Mouse (Mus musculus) neural tube, embryonic 14.5 days (tissue): Measurements from ENCODE around the gene Npas3. TPM values are rescaled to one million over a fixed set of nuclear protein-coding genes. Genes with fewer than 3 reads are reported as not detected.

Experiments used
- ATAC-seq: fragments of 200-750 bp; cut with Nextera tagmentation; 2 replicates; pipeline ENCODE4 v1.8.0; 2017; ENCODE audit warnings: low read depth, mild to moderate bottlenecking, moderate TSS enrichment, moderate library complexity
- H3K27ac ChIP-seq: fragments of 300-500 bp; sonication (generic); 2 replicates; pipeline ENCODE4 v1.5.1; 2014; ENCODE audit warnings: low read depth, mild to moderate bottlenecking, control low read depth, low read length, moderate library complexity, mixed read lengths
- H3K27me3 ChIP-seq: fragments of 300-500 bp; sonication (generic); 2 replicates; pipeline ENCODE4 v1.6.1; 2014; ENCODE audit warnings: low read length; ENCODE audit not compliant: control insufficient read depth, insufficient read depth
- H3K36me3 ChIP-seq: fragments of 300-500 bp; sonication (generic); 2 replicates; pipeline ENCODE4 v1.6.1; 2014; ENCODE audit warnings: low read length, mixed read lengths; ENCODE audit not compliant: control insufficient read depth, insufficient read depth
- H3K4me1 ChIP-seq: fragments of 300-500 bp; sonication (generic); 2 replicates; pipeline ENCODE4 v1.6.1; 2014; ENCODE audit warnings: low read length; ENCODE audit not compliant: control insufficient read depth, insufficient read depth
- H3K4me2 ChIP-seq: fragments of 300-500 bp; sonication (generic); 2 replicates; pipeline ENCODE4 v1.6.1; 2014; ENCODE audit warnings: mild to moderate bottlenecking, low read depth, low read length, control low read depth
- H3K4me3 ChIP-seq: fragments of 300-500 bp; sonication (generic); 2 replicates; pipeline ENCODE4 v1.5.1; 2014; ENCODE audit warnings: low read depth, low read length, control low read depth, mixed read lengths
- H3K9ac ChIP-seq: fragments of 300-500 bp; sonication (generic); replicated peaks from 2 replicates; pipeline ENCODE4 v1.6.1; 2014; ENCODE audit warnings: low read depth, mild to moderate bottlenecking, control low read depth, low read length, mixed read lengths
- H3K9me3 ChIP-seq: fragments of 300-500 bp; sonication (generic); 2 replicates; pipeline ENCODE4 v1.6.1; 2016; ENCODE audit warnings: low read length; ENCODE audit not compliant: control insufficient read depth
- WGBS: fragments of 180-500 bp; shearing (Covaris S2); extraction: QIAGEN DNeasy Blood & Tissue Kit; methylation state at CpG from one replicate; pipeline ENCODE4 v1.1.7; 2014; 5-methylcytosine and 5-hydroxymethylcytosine counted together
- polyA plus RNA-seq: library from polyadenylated mRNA; unstranded; fragments of >200 nt; fragmentation: Nextera tagmentation; extraction: Ambion mirVana; gene quantifications from 2 replicates; pipeline ENCODE4 v1.2.1, GENCODE M21; 2014

Gene Npas3
- polyA plus RNA-seq, 1 experiment from 2014 or later, result 29.1 TPM

DNA sequence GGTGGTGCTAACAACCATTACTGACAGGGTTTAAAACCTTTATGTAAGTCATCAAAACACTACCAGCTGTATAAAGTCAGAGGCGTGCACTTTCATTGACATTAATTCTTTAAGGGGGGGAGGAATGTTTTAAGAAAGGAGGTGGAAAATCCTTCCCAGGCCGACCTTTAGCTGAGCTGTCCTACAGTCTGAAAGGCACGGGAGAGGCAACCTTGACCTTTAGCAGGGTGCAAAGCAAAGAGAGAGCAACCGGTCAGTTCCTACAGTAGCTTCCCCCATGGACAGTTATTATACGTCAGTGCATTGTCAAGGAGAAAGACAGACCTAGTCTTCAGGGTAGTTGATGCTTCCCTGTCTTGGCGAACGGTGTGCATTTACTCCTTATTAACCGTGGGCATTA lies 756.1 kb downstream of the Npas3 start:
- ATAC-seq, result no peak
- no peaks in the 10 kb centered on the region for H3K27me3 ChIP-seq
- H3K4me3 ChIP-seq, result no peak overlapping the region
- no peak overlapping the region for H3K9ac ChIP-seq
- no peak overlapping the region for H3K4me2 ChIP-seq
- 70% methylated on average over 8 of the region's 8 CpGs for WGBS
- H3K9me3 ChIP-seq, result no peaks in the 10 kb centered on the region
- H3K4me1 ChIP-seq, result no peaks in the 10 kb centered on the region
- no peaks in the 10 kb centered on the region for H3K36me3 ChIP-seq
- no peak overlapping the region for H3K27ac ChIP-seq

DNA sequence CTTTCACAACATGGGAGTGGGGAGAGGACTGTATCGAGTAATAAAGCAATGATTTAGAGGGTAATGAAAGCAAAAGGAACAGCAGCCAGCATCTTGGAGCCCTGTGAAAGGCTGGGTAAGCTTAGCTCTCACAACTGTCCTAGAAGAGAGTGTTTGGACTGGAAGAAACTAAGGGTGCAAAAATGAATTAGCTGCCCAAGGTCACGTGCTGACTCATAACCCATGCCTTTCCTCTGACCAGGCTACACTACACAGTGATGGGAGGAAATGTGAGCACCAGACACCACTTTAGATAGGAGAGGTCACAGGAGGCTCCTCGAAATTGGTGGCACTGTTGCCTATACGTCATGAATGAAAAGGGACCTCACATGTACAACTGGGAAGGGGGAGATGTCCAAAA lies 757.1 kb downstream of the Npas3 start:
- WGBS, result 89% methylated on average over 4 of the region's 4 CpGs
- Histone ChIP-seq H3K27ac (no peak overlapping the region), H3K9me3 (no peaks in the 10 kb centered on the region), H3K9ac (no peak overlapping the region), H3K4me3 (no peak overlapping the region), H3K27me3 (no peaks in the 10 kb centered on the region), H3K4me1 (no peaks in the 10 kb centered on the region), H3K4me2 (no peak overlapping the region), H3K36me3 (no peaks in the 10 kb centered on the region)
- no peak for ATAC-seq

DNA sequence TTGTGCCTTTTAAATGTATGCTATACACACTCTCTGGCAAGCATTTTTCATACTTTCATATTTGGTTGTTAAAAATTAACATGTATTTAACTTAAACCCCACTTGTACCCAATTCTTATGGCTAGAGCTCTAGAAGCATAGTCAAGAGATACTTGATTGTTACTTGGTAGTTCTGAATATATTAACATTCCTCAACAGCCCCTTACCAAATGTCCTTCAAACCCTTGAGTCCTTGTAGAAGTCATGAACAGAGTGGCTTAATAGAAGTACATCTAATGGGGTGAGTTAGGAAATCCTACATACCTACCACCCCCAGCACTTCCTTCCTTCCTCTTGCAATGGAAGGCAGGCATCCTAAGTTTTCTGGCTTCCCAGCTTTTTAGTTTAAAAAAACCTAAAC lies 766.8 kb downstream of the Npas3 start:
- Histone ChIP-seq H3K27me3 (no peaks in the 10 kb centered on the region), H3K4me3 (no peak overlapping the region), H3K36me3 (no peaks in the 10 kb centered on the region), H3K9ac (no peak overlapping the region), H3K4me2 (no peak overlapping the region), H3K9me3 (no peaks in the 10 kb centered on the region), H3K27ac (no peak overlapping the region), H3K4me1 (no peaks in the 10 kb centered on the region)
- no peak for ATAC-seq

DNA sequence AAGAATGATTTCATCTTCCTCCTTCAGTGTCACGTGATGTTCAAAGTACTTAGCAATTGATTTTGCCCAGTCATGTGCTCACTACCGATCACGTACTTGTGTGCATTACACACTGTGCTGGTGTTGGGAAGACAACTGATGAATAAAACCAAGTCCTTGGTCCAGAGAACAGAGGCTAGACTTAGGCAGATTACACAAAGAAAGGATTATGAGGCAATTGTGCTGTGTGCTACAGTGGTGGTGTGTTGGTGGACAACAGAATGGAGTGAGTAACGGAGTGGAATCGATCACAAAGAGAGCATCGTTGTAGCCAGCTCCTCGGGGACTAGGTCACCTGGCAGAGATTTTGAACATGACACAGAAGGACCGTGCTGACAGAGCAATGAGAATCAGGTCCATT lies 769.5 kb downstream of the Npas3 start:
- 84% methylated on average over 8 of the region's 8 CpGs for WGBS
- Histone ChIP-seq H3K9me3 (no peaks in the 10 kb centered on the region), H3K36me3 (no peaks in the 10 kb centered on the region), H3K4me3 (no peak overlapping the region), H3K4me1 (no peaks in the 10 kb centered on the region), H3K4me2 (no peak overlapping the region), H3K27ac (no peak overlapping the region), H3K9ac (no peak overlapping the region), H3K27me3 (no peaks in the 10 kb centered on the region)
- ATAC-seq, result no peak

DNA sequence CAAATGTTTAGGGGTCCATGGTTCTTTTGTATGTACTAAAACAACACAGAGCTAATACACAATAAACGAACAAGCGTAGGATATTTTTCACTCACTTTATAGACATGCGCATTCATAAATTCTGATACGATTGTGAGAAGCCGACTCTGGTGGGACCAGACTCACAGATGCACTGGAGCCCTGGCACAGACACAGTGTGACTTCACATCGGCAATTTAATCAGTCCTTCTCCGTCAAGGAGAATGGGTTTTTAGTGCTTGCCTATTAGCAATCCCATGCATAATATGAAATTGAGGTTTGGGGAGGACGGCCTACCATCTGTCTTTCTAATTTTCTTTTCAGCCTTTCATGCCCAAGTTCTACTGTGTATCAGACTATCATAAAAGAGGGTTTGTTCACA lies 771.5 kb downstream of the Npas3 start:
- 68% methylated on average over 8 of the region's 8 CpGs for WGBS
- no peak overlapping the region for H3K4me3 ChIP-seq
- H3K4me1 ChIP-seq, result no peaks in the 10 kb centered on the region
- no peak overlapping the region for H3K4me2 ChIP-seq
- H3K9ac ChIP-seq, result no peak overlapping the region
- H3K36me3 ChIP-seq, result no peaks in the 10 kb centered on the region
- no peak overlapping the region for H3K27ac ChIP-seq
- no peak for ATAC-seq
- H3K27me3 ChIP-seq, result no peaks in the 10 kb centered on the region
- no peaks in the 10 kb centered on the region for H3K9me3 ChIP-seq

DNA sequence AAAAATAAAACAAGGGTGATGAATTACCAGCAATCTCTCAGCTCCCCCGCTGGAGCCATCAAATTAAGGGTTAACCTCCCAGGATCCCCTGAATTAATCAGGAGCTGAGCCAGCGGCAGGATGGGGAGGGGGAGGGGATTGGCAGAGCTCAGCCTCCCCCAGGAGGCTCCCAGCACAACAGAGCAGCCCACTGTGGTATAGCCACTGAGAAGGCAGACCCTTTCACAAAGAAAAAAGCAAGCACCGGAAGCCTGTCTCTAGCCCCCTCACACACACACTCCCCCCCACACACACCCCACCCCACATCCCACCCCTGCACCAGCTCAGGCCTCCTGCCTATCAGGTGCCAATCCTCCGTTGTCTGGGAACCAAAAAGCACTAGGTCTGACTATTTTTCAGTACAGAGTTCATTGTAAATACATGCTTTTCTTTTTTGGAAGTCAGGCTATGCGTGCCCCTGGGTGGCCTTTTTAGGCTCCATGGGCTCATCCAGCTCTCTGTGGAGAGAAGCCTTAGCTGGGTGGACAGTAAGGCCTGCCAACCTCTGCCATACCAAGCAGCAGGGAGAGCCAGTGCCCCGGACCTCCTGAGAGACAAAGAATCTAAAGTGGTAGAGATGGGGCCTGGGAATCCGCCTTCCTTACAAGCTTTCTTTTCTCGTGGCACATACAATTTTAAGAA lies 786.3 kb downstream of the Npas3 start:
- Histone ChIP-seq H3K4me1 (peaks cover 14% of the 10 kb centered on the region; the same call in 1 of the 2 replicates), H3K4me2 (no peak overlapping the region), H3K9me3 (no peaks in the 10 kb centered on the region), H3K9ac (no peak overlapping the region), H3K27ac (peak overlapping the region; percentile 58; the same call in 1 of the 2 replicates), H3K27me3 (no peaks in the 10 kb centered on the region), H3K4me3 (no peak overlapping the region), H3K36me3 (no peaks in the 10 kb centered on the region)
- ATAC-seq, result peak; percentile 96
- 13% methylated on average over 8 of the region's 8 CpGs for WGBS

DNA sequence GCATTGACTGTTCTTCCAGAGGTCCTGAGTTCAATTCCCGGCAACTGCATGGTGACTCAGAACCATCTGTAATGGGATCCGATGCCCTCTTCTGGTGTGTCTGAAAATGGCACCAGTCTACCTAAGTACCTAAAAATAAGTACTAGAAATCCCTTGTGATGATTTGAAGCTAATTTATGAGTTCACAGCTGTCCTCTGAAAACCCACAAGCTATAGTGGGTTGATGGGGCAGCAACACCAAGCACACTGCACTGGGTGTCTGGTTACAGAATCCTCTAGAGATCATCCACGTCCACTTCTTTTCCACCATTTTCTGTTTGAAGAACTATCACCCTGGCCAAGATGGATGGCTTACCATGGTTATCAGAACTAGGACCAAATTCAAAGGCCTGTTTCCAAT lies 789.1 kb downstream of the Npas3 start:
- Histone ChIP-seq H3K27ac (no peak overlapping the region), H3K36me3 (no peaks in the 10 kb centered on the region), H3K4me2 (no peak overlapping the region), H3K9ac (no peak overlapping the region), H3K4me3 (no peak overlapping the region), H3K9me3 (no peaks in the 10 kb centered on the region), H3K27me3 (no peaks in the 10 kb centered on the region), H3K4me1 (peaks cover 10% of the 10 kb centered on the region; the same call in 1 of the 2 replicates)
- no peak for ATAC-seq
- WGBS, result 94% methylated on average over 3 of the region's 3 CpGs

DNA sequence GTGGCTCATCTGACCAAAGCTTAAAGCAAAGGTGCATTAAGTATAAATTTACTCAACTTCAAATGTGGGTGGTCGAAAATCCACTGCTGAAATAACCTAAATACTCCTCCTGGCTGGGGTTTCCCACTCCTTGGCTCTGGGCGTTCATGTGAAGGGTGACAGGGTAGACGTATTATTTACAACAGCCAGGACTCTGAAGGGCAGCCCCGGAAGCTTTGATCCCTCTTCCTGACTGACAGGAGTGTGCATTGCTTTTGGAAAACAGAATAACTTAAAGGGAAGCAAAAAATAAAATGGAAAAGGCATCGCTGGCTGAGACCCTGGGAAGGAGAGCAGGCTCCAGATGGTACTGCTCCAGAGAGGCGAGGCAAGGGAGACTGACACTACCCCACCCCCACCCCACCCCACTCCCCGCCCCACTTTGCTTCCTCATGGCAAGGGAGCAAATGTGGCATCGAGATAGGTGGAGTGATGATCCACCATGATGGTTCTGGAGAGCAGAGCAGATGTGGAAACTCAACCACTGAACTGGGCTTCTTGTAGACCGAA lies 794.6 kb downstream of the Npas3 start:
- H3K9me3 ChIP-seq, result no peaks in the 10 kb centered on the region
- no peaks in the 10 kb centered on the region for H3K27me3 ChIP-seq
- H3K4me2 ChIP-seq, result no peak overlapping the region
- WGBS, result 61% methylated on average over 9 of the region's 9 CpGs
- H3K9ac ChIP-seq, result no peak overlapping the region
- ATAC-seq, result no peak
- no peak overlapping the region for H3K27ac ChIP-seq
- H3K4me1 ChIP-seq, result 0 out of 2 replicates have a peak, but pooled peaks cover 2% of the 10 kb centered on the region
- no peak overlapping the region for H3K4me3 ChIP-seq
- H3K36me3 ChIP-seq, result no peaks in the 10 kb centered on the region

DNA sequence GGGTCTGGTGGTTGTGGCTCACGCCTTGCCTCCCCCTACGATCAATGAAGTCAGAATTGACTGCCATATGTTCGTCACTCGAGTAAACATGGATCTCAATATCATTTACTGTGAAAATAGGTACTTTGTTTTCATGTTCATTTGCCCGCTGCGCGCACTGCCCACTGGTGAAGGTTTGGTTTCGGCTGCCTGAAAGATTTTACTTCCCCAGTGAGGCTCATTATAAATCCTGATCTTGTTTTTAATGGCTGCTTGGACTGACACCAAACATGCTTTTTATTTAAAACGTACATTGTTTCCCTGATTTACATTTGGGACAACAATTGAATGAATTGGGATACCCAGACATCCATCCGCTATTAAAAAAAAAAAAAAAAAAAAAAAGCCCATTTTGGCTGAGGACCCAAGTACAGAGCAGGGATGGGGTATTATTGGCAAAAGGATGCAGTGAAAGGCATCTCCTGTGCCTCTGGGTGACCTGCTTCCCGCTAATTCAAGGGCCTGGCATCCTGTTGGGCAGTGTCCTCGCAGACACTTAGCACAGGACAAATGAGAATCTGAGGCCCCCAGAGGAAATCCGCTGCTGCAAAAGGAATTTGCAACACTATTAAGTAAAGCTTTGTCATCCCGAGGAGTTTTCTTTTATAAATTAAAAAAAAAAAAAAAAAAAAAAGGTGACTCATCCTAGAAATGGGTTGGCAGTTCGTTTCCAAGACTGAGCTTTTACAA lies 796.3 kb downstream of the Npas3 start:
- no peaks in the 10 kb centered on the region for H3K36me3 ChIP-seq
- 31% methylated on average over 15 of the region's 15 CpGs for WGBS
- no peaks in the 10 kb centered on the region for H3K27me3 ChIP-seq
- no peak overlapping the region for H3K9ac ChIP-seq
- no peak overlapping the region for H3K4me3 ChIP-seq
- H3K4me2 ChIP-seq, result no peak overlapping the region
- 0 out of 2 replicates have a peak, but pooled peaks cover 2% of the 10 kb centered on the region for H3K4me1 ChIP-seq
- no peak overlapping the region for H3K27ac ChIP-seq
- no peaks in the 10 kb centered on the region for H3K9me3 ChIP-seq
- ATAC-seq, result 0 out of 2 replicates have a peak, but pooled peaks have one; percentile 28
